Mouse (Mus musculus) retina, postnatal 1 day (tissue): Measurements from ENCODE around the gene 6030498E09Rik.

Source experiments
- DNase-seq: peaks from one replicate; pipeline ENCODE4 v3.0.0-alpha.2; 2012

6030498E09Rik gene

GRCm38 (mm10) chrX:38772478-38772877 is at the start of gene 6030498E09Rik:
TSS of gene 6030498E09Rik (plus strand) at chrX:38772671.
- no peak for DNase-seq

GRCm38 (mm10) chrX:38730081-38730480 is 42.4 kb upstream of the 6030498E09Rik start:
- no peak for DNase-seq

- DNase-seq: no peak
Measured at GRCm38 (mm10) chrX:38730639-38731038, 41.8 kb upstream of the 6030498E09Rik start.

GRCm38 (mm10) chrX:38733683-38734082 is 38.8 kb upstream of the 6030498E09Rik start:
- DNase-seq: peak; percentile 5

- DNase-seq: no peak
Measured at GRCm38 (mm10) chrX:38734916-38735880, 37.3 kb upstream of the 6030498E09Rik start.

GRCm38 (mm10) chrX:38771453-38771852 is 1.0 kb upstream of the 6030498E09Rik start:
- DNase-seq: no peak

GRCm38 (mm10) chrX:38771886-38772285 is 585 bp upstream of the 6030498E09Rik start:
- peak; percentile 30 for DNase-seq

GRCm38 (mm10) chrX:38794373-38794772 is 21.9 kb downstream of the 6030498E09Rik start:
- no peak for DNase-seq

GRCm38 (mm10) chrX:38813934-38814333 is 41.5 kb downstream of the 6030498E09Rik start:
- no peak for DNase-seq

- no peak for DNase-seq
Measured at GRCm38 (mm10) chrX:38816841-38817240, 44.4 kb downstream of the 6030498E09Rik start.

GRCm38 (mm10) chrX:38958571-38958970 is 186.1 kb downstream of the 6030498E09Rik start:
- DNase-seq: no peak

GRCm38 (mm10) chrX:38996265-38996664 is 223.8 kb downstream of the 6030498E09Rik start:
- no peak for DNase-seq
